Mouse (Mus musculus) intestine, embryonic 16.5 days (tissue): ENCODE results near the gene Acin1. TPM values are rescaled to one million over a fixed set of nuclear protein-coding genes. Genes with fewer than 3 reads are reported as not detected.

ENCODE experiments used
- ATAC-seq: fragments of 200-750 bp; cut with Nextera tagmentation; 2 replicates; pipeline ENCODE4 v1.8.0; 2017; ENCODE audit warnings: moderate TSS enrichment, moderate library complexity
- H3K27ac ChIP-seq: fragments of 300-500 bp; sonication (generic); 2 replicates; pipeline ENCODE4 v1.5.1; 2014; ENCODE audit warnings: mild to moderate bottlenecking, low read length
- H3K27me3 ChIP-seq: fragments of 300-500 bp; sonication (generic); replicated peaks from 2 replicates; pipeline ENCODE4 v1.6.1; 2014; ENCODE audit warnings: low read length, control low read depth, mixed read lengths; ENCODE audit not compliant: control insufficient read depth, insufficient read depth
- H3K36me3 ChIP-seq: fragments of 300-500 bp; sonication (generic); 2 replicates; pipeline ENCODE4 v1.6.1; 2014; ENCODE audit warnings: low read length, control low read depth; ENCODE audit not compliant: control insufficient read depth, insufficient read depth
- H3K4me1 ChIP-seq: fragments of 300-500 bp; sonication (generic); 2 replicates; pipeline ENCODE4 v1.6.1; 2014; ENCODE audit warnings: low read length, control low read depth, mixed read lengths; ENCODE audit not compliant: control insufficient read depth, insufficient read depth
- H3K4me2 ChIP-seq: fragments of 300-500 bp; sonication (generic); 2 replicates; pipeline ENCODE4 v1.6.1; 2014; ENCODE audit warnings: low read depth, low read length, control low read depth
- H3K4me3 ChIP-seq: fragments of 300-500 bp; sonication (generic); 2 replicates; pipeline ENCODE4 v1.5.1; 2014; ENCODE audit warnings: mild to moderate bottlenecking, low read length
- H3K9ac ChIP-seq: fragments of 300-500 bp; sonication (generic); 2 replicates; pipeline ENCODE4 v1.6.1; 2014; ENCODE audit warnings: low read depth, low read length
- H3K9me3 ChIP-seq: fragments of 300-500 bp; sonication (generic); 2 replicates; pipeline ENCODE4 v1.6.1; 2016; ENCODE audit warnings: low read length, control low read depth; ENCODE audit not compliant: control insufficient read depth
- WGBS: fragments of 180-500 bp; shearing (Covaris S2); extraction: QIAGEN DNeasy Blood & Tissue Kit; methylation state at CpG from one replicate; pipeline ENCODE4 v1.1.7; 2014; 5-methylcytosine and 5-hydroxymethylcytosine counted together
- polyA plus RNA-seq: library from polyadenylated mRNA; unstranded; fragments of >200 nt; fragmentation: Nextera tagmentation; extraction: Ambion mirVana; gene quantifications from 2 replicates; pipeline ENCODE4 v1.2.1, GENCODE M21; 2015

Acin1 gene
- polyA plus RNA-seq, 1 experiment from 2014 or later = 82.6 TPM

DNA sequence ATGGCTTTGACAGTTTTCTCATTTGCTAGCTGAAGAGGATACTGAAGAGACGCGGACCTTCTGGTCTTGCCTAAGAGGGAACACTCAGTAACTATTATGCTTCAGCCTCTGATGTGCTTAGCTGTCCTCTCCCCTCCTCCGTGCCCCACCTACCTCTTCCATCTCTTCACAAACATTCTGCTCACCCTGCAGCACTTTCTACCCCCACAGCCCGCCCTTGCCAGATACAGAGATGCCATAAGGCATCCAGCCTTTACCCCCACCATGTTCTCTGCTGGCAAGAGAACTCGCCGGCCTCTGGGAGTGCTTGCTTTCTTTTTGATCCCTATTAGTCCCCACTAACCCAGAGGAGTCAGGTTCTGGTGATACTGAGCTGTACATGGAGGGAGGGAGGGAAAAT, 76.1 kb downstream of the Acin1 start:
- H3K27ac ChIP-seq = no peak overlapping the region
- no peaks in the 10 kb centered on the region for H3K27me3 ChIP-seq
- H3K4me2 ChIP-seq = no peak overlapping the region
- WGBS = 86% methylated on average over 6 of the region's 6 CpGs
- H3K4me1 ChIP-seq = no peaks in the 10 kb centered on the region
- H3K4me3 ChIP-seq = no peak overlapping the region
- no peaks in the 10 kb centered on the region for H3K9me3 ChIP-seq
- H3K36me3 ChIP-seq = peaks cover 5% of the 10 kb centered on the region; the same call in 1 of the 2 replicates
- no peak for ATAC-seq
- H3K9ac ChIP-seq = no peak overlapping the region

DNA sequence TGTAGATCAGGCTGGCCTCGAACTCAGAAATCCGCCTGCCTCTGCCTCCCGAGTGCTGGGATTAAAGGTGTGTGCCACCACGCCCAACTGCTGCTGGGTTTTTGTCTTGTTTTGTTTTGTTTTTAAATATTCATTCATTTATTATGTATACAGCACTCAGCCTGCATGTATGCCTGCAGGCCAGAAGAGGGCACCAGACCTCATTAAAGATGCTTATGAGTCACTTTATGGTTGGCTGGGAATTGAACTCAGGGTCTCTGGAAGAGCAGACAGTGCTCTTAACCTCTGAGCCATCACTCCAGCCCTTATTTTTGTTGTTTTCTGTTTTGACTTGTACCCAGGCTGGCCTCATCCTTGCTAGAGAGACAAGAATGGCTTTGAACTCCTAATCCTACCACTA, 76.8 kb downstream of the Acin1 start:
- H3K4me1 ChIP-seq = no peaks in the 10 kb centered on the region
- H3K4me3 ChIP-seq = no peak overlapping the region
- H3K9ac ChIP-seq = no peak overlapping the region
- no peaks in the 10 kb centered on the region for H3K9me3 ChIP-seq
- 85% methylated on average over 4 of the region's 4 CpGs for WGBS
- H3K27ac ChIP-seq = no peak overlapping the region
- no peak overlapping the region for H3K4me2 ChIP-seq
- 0 out of 2 replicates have a peak, but pooled peaks cover 2% of the 10 kb centered on the region for H3K36me3 ChIP-seq
- no peak for ATAC-seq
- no peaks in the 10 kb centered on the region for H3K27me3 ChIP-seq

DNA sequence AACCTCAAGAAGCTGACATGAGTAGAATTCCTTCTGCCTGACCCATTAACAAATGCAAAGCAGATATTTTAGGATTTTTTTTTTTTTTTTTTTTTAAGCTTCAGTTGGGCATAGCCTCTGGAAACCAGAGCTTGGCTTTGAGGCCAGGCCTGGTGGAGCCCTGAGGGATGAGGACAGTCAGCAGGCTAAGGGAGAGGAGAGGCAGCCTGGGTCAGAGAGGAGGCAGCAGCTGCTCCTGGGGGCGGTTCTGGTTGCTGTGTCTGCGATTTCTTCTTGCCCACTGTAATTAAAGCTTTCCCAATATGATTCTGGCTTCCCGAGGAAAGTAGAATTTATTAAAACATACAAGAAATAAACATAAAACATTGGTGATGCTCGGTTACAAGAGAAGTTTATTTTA, 77.5 kb downstream of the Acin1 start:
- WGBS = 56% methylated on average over 4 of the region's 4 CpGs
- Histone ChIP-seq H3K36me3 (0 out of 2 replicates have a peak, but pooled peaks cover 2% of the 10 kb centered on the region), H3K27ac (no peak overlapping the region), H3K4me1 (no peaks in the 10 kb centered on the region), H3K4me3 (no peak overlapping the region), H3K9me3 (no peaks in the 10 kb centered on the region), H3K27me3 (no peaks in the 10 kb centered on the region), H3K4me2 (no peak overlapping the region), H3K9ac (no peak overlapping the region)
- ATAC-seq = no peak

DNA sequence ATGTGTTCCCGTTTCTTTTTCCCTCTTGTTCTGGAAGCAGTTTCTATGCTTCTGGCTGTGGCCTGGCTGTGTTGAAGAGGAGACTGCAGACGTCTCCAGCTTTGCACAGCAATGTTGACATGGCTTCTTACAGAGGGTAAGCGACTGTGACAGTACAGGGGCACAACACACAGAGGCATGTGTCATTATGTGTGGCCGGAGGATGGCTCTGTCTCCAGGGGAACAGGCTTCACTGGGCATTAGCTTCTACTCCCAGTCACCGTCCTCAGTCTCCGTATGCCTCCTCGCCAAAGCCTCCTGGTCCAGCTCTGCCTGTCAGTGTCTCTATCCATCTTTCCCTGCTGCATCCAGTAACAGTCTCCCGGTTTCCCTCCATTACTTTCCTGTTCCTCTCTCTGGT, 79.5 kb downstream of the Acin1 start:
- WGBS = 53% methylated on average over 8 of the region's 8 CpGs
- Histone ChIP-seq H3K9ac (no peak overlapping the region), H3K27ac (no peak overlapping the region), H3K4me1 (peaks cover 6% of the 10 kb centered on the region; the same call in 1 of the 2 replicates), H3K4me3 (no peak overlapping the region), H3K36me3 (0 out of 2 replicates have a peak, but pooled peaks cover 2% of the 10 kb centered on the region), H3K9me3 (no peaks in the 10 kb centered on the region), H3K27me3 (no peaks in the 10 kb centered on the region), H3K4me2 (no peak overlapping the region)
- ATAC-seq = no peak

DNA sequence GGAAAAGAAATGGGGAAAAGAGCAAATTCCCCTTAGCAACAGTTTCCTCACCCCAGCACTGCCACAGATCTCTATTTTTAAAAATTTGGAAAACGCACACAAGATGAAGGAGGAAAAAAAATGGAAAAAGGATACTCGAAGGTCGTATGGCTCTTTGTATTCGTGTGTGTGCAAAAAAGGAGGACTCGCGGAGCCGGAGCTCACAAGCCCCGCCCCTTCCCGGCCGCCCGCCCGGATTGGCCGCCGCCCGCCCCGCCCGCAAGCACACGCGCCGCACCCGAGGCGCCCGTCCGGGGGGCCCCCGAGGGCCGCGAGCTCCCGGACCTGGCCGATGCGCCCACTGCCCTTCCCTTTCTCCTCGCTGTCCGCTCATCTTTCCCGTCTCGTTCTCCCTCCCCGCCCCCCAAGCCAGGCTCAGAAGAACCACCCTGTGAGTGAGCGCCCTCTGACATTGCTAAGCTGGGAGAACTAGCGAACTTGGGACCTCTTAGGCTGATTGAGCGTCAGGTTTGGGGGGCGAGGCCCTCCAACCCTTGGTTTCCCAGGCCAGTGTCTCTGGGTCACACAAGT, 80.9 kb downstream of the Acin1 start, which contains the start of gene 4931414P19Rik:
4931414P19Rik (minus strand) TSS at position 242 of the 570 bp plus-strand sequence.
- Histone ChIP-seq H3K9ac (peak within 1 kb of the TSS; percentile 76), H3K4me1 (peaks cover 6% of the 10 kb centered on the region; the same call in 1 of the 2 replicates), H3K27ac (peak within 1 kb of the TSS; percentile 78), H3K27me3 (no peaks in the 10 kb centered on the region), H3K4me3 (peak within 1 kb of the TSS; percentile 61), H3K4me2 (peak within 1 kb of the TSS; percentile 79), H3K36me3 (no peaks in the 10 kb centered on the region), H3K9me3 (no peaks in the 10 kb centered on the region)
- under 1% methylated on average over 39 of the region's 39 CpGs for WGBS
- peak; percentile 56 for ATAC-seq

DNA sequence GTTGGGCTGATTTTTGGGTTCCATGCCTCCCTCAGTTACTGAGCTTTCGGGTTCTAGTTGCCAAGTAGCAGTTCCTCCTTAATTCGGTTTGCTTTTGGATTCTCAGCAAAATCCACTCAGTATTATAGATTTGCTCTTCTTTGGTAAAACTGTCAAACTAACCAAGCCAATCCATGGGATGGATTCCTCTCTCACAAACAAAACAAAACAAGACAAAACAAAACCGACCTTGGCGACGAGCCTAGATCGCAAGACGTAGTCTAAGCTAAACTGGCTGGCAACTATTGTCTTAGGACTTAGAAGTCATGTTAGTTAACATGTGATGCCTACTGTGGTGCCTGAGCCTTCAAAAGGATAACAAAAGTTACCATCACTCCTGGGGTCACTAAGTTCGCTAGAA, 83.0 kb downstream of the Acin1 start:
- H3K9me3 ChIP-seq = no peaks in the 10 kb centered on the region
- 83% methylated on average over 8 of the region's 8 CpGs for WGBS
- no peak for ATAC-seq
- H3K36me3 ChIP-seq = no peaks in the 10 kb centered on the region
- peak overlapping the region; percentile 89; the same call in 1 of the 2 replicates for H3K9ac ChIP-seq
- peak overlapping the region; percentile 50; the same call in 1 of the 2 replicates for H3K4me2 ChIP-seq
- H3K4me3 ChIP-seq = peak overlapping the region; percentile 77
- peak overlapping the region; percentile 87 for H3K27ac ChIP-seq
- H3K27me3 ChIP-seq = no peaks in the 10 kb centered on the region
- H3K4me1 ChIP-seq = peaks cover 6% of the 10 kb centered on the region; the same call in 1 of the 2 replicates

DNA sequence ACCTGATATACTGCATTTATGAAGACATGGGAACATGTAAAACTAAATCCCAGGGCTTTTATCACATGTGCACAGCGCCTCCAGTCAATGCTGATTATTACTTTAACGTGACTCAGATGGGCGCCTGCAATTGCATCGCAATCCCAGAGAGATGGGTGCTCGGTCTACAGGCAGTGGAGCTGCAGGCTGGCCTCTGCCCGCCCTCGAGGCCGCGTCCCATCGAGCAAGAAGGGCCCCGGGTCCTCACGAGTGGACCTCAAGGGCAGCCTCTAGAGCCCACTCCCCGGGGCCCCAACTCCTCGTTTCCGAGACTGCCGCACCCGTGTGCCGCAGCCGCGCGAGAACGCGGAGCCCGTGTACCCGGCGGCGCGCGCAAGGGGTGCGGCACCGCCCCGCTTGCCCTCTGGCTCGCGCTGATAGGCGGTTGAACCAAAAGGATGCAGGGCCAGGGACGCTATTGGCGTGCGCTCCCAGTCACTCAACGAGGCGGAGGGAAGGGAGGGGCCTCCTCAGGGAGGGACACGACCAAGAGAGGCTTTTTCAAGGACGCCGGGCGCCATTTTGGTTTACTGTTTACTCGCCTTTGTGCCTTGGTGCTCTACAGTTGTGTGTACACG, 83.6 kb downstream of the Acin1 start:
- WGBS = under 1% methylated on average over 46 of the region's 46 CpGs
- H3K4me1 ChIP-seq = peaks cover 6% of the 10 kb centered on the region; the same call in 1 of the 2 replicates
- no peaks in the 10 kb centered on the region for H3K9me3 ChIP-seq
- peak overlapping the region; percentile 97 for H3K27ac ChIP-seq
- H3K9ac ChIP-seq = peak overlapping the region; percentile 89
- peak overlapping the region; percentile 50 for H3K4me2 ChIP-seq
- ATAC-seq = peak; percentile 99
- H3K27me3 ChIP-seq = no peaks in the 10 kb centered on the region
- H3K36me3 ChIP-seq = no peaks in the 10 kb centered on the region
- H3K4me3 ChIP-seq = peak overlapping the region; percentile 77

DNA sequence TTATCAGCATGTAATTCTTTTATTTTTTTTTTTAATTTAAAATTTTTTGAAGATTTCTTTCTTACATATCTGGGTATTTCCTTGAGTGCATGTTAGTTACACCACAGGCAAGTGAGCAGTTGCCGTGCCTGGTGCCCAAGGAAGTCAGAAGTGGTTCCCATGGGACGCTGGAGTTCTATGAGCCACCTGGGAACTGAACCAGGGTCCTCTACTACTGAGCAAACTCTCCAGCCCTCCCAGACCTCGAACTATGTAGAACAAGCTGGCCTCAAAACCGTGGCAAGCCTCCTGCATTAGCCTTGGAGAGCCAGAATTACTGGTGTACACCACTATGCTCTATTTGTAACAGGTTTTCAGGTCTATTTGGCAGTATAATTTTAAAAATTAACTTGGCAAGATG, 84.1 kb downstream of the Acin1 start:
- Histone ChIP-seq H3K9me3 (no peaks in the 10 kb centered on the region), H3K9ac (peak overlapping the region; percentile 89), H3K4me3 (peak overlapping the region; percentile 77), H3K27me3 (no peaks in the 10 kb centered on the region), H3K4me1 (peaks cover 6% of the 10 kb centered on the region; the same call in 1 of the 2 replicates), H3K4me2 (peak overlapping the region; percentile 50), H3K27ac (peak overlapping the region; percentile 97), H3K36me3 (no peaks in the 10 kb centered on the region)
- whole genome bisulfite sequencing = 38% methylated on average over 4 of the region's 4 CpGs
- peak; percentile 8 for ATAC-seq

DNA sequence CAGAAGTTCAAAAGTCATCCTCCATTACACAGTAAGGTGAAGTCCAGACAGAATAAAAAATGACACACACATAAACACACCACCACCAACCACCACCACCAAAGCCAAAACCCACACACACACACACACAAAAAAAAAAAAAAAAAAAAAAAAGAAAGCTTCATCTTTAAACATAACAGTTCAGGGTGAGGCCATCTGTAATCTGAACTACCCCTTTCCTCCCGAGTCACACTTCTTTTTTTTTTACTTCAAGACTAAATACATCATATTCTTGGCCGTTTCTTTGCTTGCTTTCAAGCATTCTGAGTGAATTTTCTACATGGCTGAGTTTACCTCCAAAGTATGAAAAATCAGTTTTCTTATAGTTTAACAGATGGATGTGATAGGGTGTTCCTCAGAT, 85.1 kb downstream of the Acin1 start:
- H3K4me2 ChIP-seq = no peak overlapping the region
- H3K4me1 ChIP-seq = peaks cover 6% of the 10 kb centered on the region; the same call in 1 of the 2 replicates
- no peaks in the 10 kb centered on the region for H3K36me3 ChIP-seq
- no peak overlapping the region for H3K9ac ChIP-seq
- ATAC-seq = no peak
- no peak overlapping the region for H3K4me3 ChIP-seq
- WGBS = 63% methylated on average over 2 of the region's 2 CpGs
- no peak overlapping the region for H3K27ac ChIP-seq
- no peaks in the 10 kb centered on the region for H3K9me3 ChIP-seq
- H3K27me3 ChIP-seq = no peaks in the 10 kb centered on the region
